Comparison of ENCODE assay signal across 17 mouse cellular contexts in the genomic region with DNA sequence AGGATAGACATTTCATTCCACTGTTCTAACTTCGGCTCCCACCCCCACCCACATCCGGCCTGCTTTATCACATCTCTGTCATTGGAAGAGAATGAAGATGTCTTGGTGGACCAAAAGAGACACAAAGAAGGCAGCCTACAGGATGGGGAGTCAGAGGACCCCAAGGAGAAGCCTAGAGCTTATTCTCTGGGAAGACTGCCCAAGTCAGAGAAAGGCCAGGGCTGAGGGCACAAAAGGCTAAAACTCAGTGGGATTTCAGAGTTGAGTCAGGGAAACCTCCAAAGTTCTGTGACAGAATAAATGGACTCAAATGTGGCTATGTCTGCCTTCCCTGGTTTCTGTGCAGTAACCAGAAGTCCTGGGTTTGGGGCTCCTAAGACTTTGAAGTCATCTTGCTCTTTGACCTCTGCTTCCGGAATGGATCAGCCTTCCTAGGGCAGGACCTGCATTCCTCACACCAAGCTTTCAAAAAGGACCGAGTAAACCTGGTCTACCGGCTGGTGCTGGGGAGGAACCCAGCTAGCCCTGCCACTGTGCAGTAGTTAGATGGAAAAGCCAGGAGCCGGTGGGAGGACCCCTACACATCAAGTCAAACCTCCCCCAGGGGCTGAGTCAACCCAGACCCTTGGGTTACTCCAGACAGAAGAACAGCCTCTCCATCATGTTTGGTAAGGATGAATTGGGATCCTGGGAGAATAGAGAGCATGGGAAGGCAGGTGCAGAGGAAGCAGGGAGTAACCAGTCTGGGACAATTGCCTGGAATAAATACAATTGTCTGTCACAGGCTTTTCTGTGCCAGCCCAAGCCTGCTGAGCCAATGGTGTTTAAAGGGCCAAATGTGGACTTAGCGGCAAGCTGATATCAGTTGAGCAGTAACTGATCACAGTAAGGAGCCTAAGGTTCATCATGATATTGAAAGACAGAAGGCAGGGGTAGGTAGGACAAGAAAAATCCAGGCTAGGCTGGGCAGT.
A peak's percentile ranks its signal among the peaks of the same experiment; 100 is the strongest.
DNase-seq lines count a peak whose midpoint lies in the region; ATAC-seq and TF ChIP-seq lines count a peak whose summit lies in the region.
"Had no signal": no experiment of that assay in that cellular context is flagged by ENCODE, and none has a peak within 500 bp of the region (broad histone marks: within the 10 kb centered on the region; RNA-seq: fewer than 3 reads in every experiment).

No protein-coding gene starts in this region.

- H3K4me2 ChIP-seq in hindbrain, embryonic 11.5 days (replicated peaks; ENCODE audit: low read depth, low read length): no peak overlapping the region
- H3K4me2 ChIP-seq in stomach, postnatal 0 days (replicated peaks; ENCODE audit: low read depth): no peak overlapping the region
- H3K4me2 ChIP-seq: forebrain, embryonic 13.5 days; intestine, embryonic 15.5 days; liver, embryonic 13.5 days; neural tube, embryonic 12.5 days had no signal

- no peak overlapping the region for H3K4me3 ChIP-seq in hindbrain, embryonic 10.5 days
- no peak overlapping the region for H3K4me3 ChIP-seq in hindbrain, embryonic 11.5 days (ENCODE audit: low read depth, low read length)
- H3K4me3 ChIP-seq in forebrain, embryonic 10.5 days: no peak overlapping the region
- H3K4me3 ChIP-seq in stomach, postnatal 0 days (ENCODE audit: low read depth, low read length): no peak overlapping the region
- H3K4me3 ChIP-seq: forebrain, embryonic 13.5 days; intestine, embryonic 15.5 days; liver, embryonic 13.5 days; megakaryocyte, embryonic 14.5 days; neural tube, embryonic 12.5 days had no signal

- H3K9ac ChIP-seq in hindbrain, embryonic 11.5 days (ENCODE audit: low read depth, low read length): no peak overlapping the region
- no peak overlapping the region for H3K9ac ChIP-seq in stomach, postnatal 0 days (ENCODE audit: low read length)
- H3K9ac ChIP-seq: forebrain, embryonic 13.5 days; intestine, embryonic 15.5 days; liver, embryonic 13.5 days; neural tube, embryonic 12.5 days had no signal

- H3K4me1 ChIP-seq in hindbrain, embryonic 10.5 days (replicated peaks): peaks cover 48% of the 10 kb centered on the region
- H3K4me1 ChIP-seq in hindbrain, embryonic 11.5 days (replicated peaks; ENCODE audit: control insufficient read depth, insufficient read depth, low read length): 0 out of 2 replicates have a peak, but pooled peaks cover 2% of the 10 kb centered on the region
- peaks cover 42% of the 10 kb centered on the region for H3K4me1 ChIP-seq in forebrain, embryonic 10.5 days
- H3K4me1 ChIP-seq in stomach, postnatal 0 days (replicated peaks; ENCODE audit: control insufficient read depth, insufficient read depth): peaks cover 6% of the 10 kb centered on the region; the same call in 1 of the 2 replicates

- ATAC-seq in hindbrain, embryonic 11.5 days (ENCODE audit: low FRiP score): no peak
- ATAC-seq in stomach, postnatal 0 days (ENCODE audit: low FRiP score, low TSS enrichment): no peak
- ATAC-seq: CD4-positive, CD25-positive, alpha-beta regulatory T cell, adult 4 months; forebrain, embryonic 13.5 days; intestine, embryonic 15.5 days; lung, postnatal 0 days had no signal

- WGBS in hindbrain, embryonic 10.5 days: 57% methylated on average over 7 of the region's 7 CpGs
- 70% methylated on average over 7 of the region's 7 CpGs for WGBS in hindbrain, embryonic 11.5 days
- 70% methylated on average over 7 of the region's 7 CpGs for WGBS in forebrain, embryonic 10.5 days
- 65% methylated on average over 7 of the region's 7 CpGs for WGBS in stomach, postnatal 0 days

- 0 out of 2 replicates have a peak overlapping the region, but pooled peaks have one; percentile 16 for H3K27ac ChIP-seq in hindbrain, embryonic 10.5 days
- no peak overlapping the region for H3K27ac ChIP-seq in hindbrain, embryonic 11.5 days (ENCODE audit: low read depth, low read length)
- no peak overlapping the region for H3K27ac ChIP-seq in forebrain, embryonic 10.5 days
- H3K27ac ChIP-seq in stomach, postnatal 0 days (replicated peaks): no peak overlapping the region
- H3K27ac ChIP-seq: forebrain, embryonic 13.5 days; intestine, embryonic 15.5 days; kidney, postnatal 0 days; liver, embryonic 13.5 days; neural tube, embryonic 12.5 days had no signal

- H3K36me3 ChIP-seq in hindbrain, embryonic 10.5 days: no peaks in the 10 kb centered on the region
- no peaks in the 10 kb centered on the region for H3K36me3 ChIP-seq in hindbrain, embryonic 11.5 days (ENCODE audit: control insufficient read depth, insufficient read depth, low read length)
- no peaks in the 10 kb centered on the region for H3K36me3 ChIP-seq in forebrain, embryonic 10.5 days (replicated peaks)
- H3K36me3 ChIP-seq in stomach, postnatal 0 days (ENCODE audit: control insufficient read depth, insufficient read depth, low read length): no peaks in the 10 kb centered on the region
- H3K36me3 ChIP-seq: intestine, embryonic 15.5 days; liver, embryonic 13.5 days; neural tube, embryonic 12.5 days had no signal

- TF ChIP-seq CTCF in stomach, postnatal 0 days (IDR thresholded peaks at IDR 0.05; ENCODE audit: low read depth): no peak

- no peak for DNase-seq in hindbrain, embryonic 10.5 days (ENCODE audit: low spot score)
- no peak for DNase-seq in hindbrain, embryonic 11.5 days (ENCODE audit: low spot score)
- DNase-seq in brain, adult 2 months (ENCODE audit: low read depth, low spot score): peak; percentile 70
- peak; percentile 36 to 47 for DNase-seq in cerebellum, adult 18-20 months
- DNase-seq in hindlimb bud, embryonic 11.5 days (ENCODE audit: extremely low spot score, low read depth, low spot score): peak; percentile 22
- no peak for DNase-seq in forebrain, embryonic 10.5 days (ENCODE audit: extremely low spot score, low spot score)
- no peak for DNase-seq in stomach, postnatal 0 days (ENCODE audit: low spot score)
- DNase-seq: adrenal gland, postnatal 36 days; liver, embryonic 13.5 days; thymus, adult 18-20 months had no signal

- peaks cover 7% of the 10 kb centered on the region; the same call in 1 of the 2 replicates for H3K27me3 ChIP-seq in hindbrain, embryonic 10.5 days (ENCODE audit: insufficient read depth, poor library complexity, severe bottlenecking)
- H3K27me3 ChIP-seq in hindbrain, embryonic 11.5 days (ENCODE audit: control insufficient read depth, insufficient read depth, low read length): no peaks in the 10 kb centered on the region
- H3K27me3 ChIP-seq in forebrain, embryonic 10.5 days (ENCODE audit: poor library complexity, severe bottlenecking): no peaks in the 10 kb centered on the region
- no peaks in the 10 kb centered on the region for H3K27me3 ChIP-seq in stomach, postnatal 0 days (ENCODE audit: control insufficient read depth, insufficient read depth, low read length)
- H3K27me3 ChIP-seq: forebrain, embryonic 13.5 days; intestine, embryonic 15.5 days; neural tube, embryonic 12.5 days had no signal

- no peaks in the 10 kb centered on the region for H3K9me3 ChIP-seq in hindbrain, embryonic 10.5 days
- no peaks in the 10 kb centered on the region for H3K9me3 ChIP-seq in hindbrain, embryonic 11.5 days (ENCODE audit: control insufficient read depth, low read length)
- H3K9me3 ChIP-seq in forebrain, embryonic 10.5 days: no peaks in the 10 kb centered on the region
- H3K9me3 ChIP-seq in stomach, postnatal 0 days (ENCODE audit: control insufficient read depth, low read length): no peaks in the 10 kb centered on the region
- H3K9me3 ChIP-seq: forebrain, embryonic 13.5 days; intestine, embryonic 15.5 days; liver, embryonic 13.5 days; megakaryocyte, embryonic 14.5 days; neural tube, embryonic 12.5 days had no signal

- no peak for TF ChIP-seq EP300 in stomach, postnatal 0 days (optimal IDR thresholded peaks at IDR 0.05)

Comparison
In these comparisons a context has a peak if more than half of its experiments do, and no peak if none do; other contexts are left out.
1. DNase-seq: peak in brain, adult 2 months (single experiment), cerebellum, adult 18-20 months (2 of 2) and hindlimb bud, embryonic 11.5 days (single experiment); none in hindbrain, embryonic 10.5 days (single experiment), hindbrain, embryonic 11.5 days (single experiment), forebrain, embryonic 10.5 days (single experiment) and stomach, postnatal 0 days (single experiment).